In the genomic region with DNA sequence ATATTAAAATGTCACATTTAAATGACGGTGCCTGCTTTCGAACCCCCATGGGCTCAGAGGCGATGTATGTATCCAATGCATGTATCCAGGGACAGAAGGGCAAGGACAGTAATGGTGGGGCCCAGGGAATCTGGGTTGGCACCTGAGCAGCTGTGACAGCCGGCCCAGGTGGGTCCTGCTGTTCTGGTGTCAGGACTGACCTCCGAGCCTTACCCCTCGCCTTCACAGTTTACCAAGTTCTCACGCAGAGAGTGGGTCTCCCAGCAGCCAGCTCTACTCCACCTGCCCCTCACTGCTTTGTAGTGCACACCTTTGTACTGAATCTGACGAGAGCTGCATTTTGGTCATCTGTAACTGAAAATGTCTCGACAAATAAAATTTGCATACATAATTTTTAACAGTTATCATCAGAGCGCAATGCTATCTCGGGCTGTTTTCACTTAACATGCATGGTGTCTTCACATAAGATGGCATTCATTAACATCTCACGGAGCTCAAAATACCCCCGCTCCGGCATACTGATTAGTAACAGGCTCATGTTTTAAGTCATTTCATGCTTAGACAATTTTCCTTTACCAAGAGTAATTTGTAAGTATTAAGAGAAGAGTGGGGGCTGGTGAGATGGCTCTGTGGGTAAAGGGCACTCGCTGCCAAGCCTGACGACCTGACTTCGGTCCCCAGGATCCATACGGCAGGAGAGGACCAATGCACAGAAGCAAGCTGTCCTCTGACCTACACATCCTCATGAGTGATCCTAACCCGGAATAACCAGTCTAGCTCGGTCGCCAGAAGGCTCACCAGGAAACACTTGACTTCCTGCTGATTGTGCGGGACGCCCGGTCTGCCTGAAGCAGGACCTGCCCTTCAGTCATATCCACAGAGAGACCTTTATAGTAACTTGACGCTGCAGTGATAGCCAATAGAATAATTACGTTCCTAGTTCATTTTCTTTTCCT, we compare ENCODE assay signal across 10 mouse cellular contexts.
A peak's percentile ranks its signal among the peaks of the same experiment; 100 is the strongest.
DNase-seq lines count a peak whose midpoint lies in the region; ATAC-seq lines count a peak whose summit lies in the region.
"Had no signal": no experiment of that assay in that cellular context is flagged by ENCODE, and none has a peak within 500 bp of the region (broad histone marks: within the 10 kb centered on the region; RNA-seq: fewer than 3 reads in every experiment).

No protein-coding gene starts in this region.

- peaks cover 19% of the 10 kb centered on the region for H3K36me3 ChIP-seq in liver, embryonic 12.5 days

- intact Hi-C loops in heart, postnatal 25 days (cut with DNase I): no loop called here
- intact Hi-C loops in gastrocnemius, postnatal 14 days (cut with DNase I; ENCODE audit: low total_unique reads): no loop called here

- no peak overlapping the region for H3K27ac ChIP-seq in liver, embryonic 12.5 days
- H3K27ac ChIP-seq: limb, embryonic 10.5 days had no signal

- ATAC-seq in liver, embryonic 12.5 days: no peak; the same call in 1 of the 2 replicates

- H3K27me3 ChIP-seq in liver, embryonic 12.5 days (replicated peaks): no peaks in the 10 kb centered on the region

- H3K9ac ChIP-seq in liver, embryonic 12.5 days: no peak overlapping the region

- no peak overlapping the region for H3K4me3 ChIP-seq in liver, embryonic 12.5 days
- H3K4me3 ChIP-seq: limb, embryonic 10.5 days had no signal

- H3K4me2 ChIP-seq in liver, embryonic 12.5 days: peak overlapping the region; percentile 38

- 54% methylated on average over 26 of the region's 26 CpGs for WGBS in liver, embryonic 12.5 days (ENCODE audit: insufficient replicate concordance)

- peak; percentile 44 for DNase-seq in heart, adult 8-10 months (ENCODE audit: low spot score)
- DNase-seq in heart, postnatal 25 days (ENCODE audit: low spot score): no peak
- peak; percentile 58 for DNase-seq in urinary bladder, postnatal 14 days (ENCODE audit: low spot score)
- no peak for DNase-seq in urinary bladder, postnatal 25 days (ENCODE audit: low spot score)
- no peak for DNase-seq in gastrocnemius, postnatal 14 days
- DNase-seq in gastrocnemius, adult 18-20 months (ENCODE audit: low spot score): no peak
- no peak for DNase-seq in adrenal gland, adult 2 months
- DNase-seq: kidney, adult 9 months had no signal

- H3K9me3 ChIP-seq in liver, embryonic 12.5 days (replicated peaks): no peaks in the 10 kb centered on the region
- H3K9me3 ChIP-seq: limb, embryonic 10.5 days had no signal

- H3K4me1 ChIP-seq in liver, embryonic 12.5 days: peaks cover 17% of the 10 kb centered on the region

Comparison
In these comparisons a context has a peak if more than half of its experiments do, and no peak if none do; other contexts are left out.
1. DNase-seq: peak in heart, adult 8-10 months (single experiment) and urinary bladder, postnatal 14 days (single experiment); none in heart, postnatal 25 days (single experiment), urinary bladder, postnatal 25 days (single experiment), gastrocnemius, postnatal 14 days (single experiment), gastrocnemius, adult 18-20 months (single experiment) and adrenal gland, adult 2 months (single experiment).